Comparison of ENCODE assay signal across 11 mouse cellular contexts in the genomic region with DNA sequence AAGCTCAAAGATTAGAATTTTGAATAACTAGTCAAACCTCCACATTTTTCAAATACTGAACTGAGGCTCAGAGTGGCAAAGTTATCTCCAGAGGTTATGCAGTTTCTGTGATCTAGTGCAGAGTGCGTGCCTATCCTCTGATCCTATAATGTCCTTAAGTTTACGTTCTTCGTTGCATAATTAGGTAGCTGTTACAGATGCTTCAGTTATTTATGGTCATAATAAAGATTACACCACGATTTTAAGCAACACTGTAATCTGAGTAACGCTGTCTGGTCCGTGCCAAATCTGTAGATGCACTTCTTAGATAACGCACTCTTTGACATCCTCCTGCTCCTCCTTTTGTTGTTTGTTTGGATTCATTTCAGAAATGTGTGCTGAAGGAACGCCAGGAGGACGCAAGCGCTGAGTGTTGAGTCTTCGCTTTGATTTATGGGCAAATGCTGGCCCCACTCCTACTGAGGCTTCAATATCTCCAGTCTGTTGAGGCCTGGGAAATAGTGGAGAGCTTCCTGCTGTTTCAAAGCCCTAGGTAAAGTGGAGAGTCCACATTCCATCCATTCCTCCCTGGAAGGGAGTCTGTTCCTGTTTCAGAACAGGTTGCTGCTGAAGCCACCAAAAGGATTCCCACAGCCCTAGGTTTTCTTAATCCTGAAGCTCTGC. TPM values are rescaled to one million over a fixed set of nuclear protein-coding genes. Genes with fewer than 3 reads are reported as not detected.
DNase-seq lines count a peak whose midpoint lies in the region; ATAC-seq and TF ChIP-seq lines count a peak whose summit lies in the region.
"Had no signal": no experiment of that assay in that cellular context is flagged by ENCODE, and none has a peak within 500 bp of the region (broad histone marks: within the 10 kb centered on the region; RNA-seq: fewer than 3 reads in every experiment).

No protein-coding gene starts in this region.

- 47% methylated on average over 11 of the region's 11 CpGs for WGBS in heart, embryonic 11.5 days (ENCODE audit: insufficient replicate concordance)

- no peak for TF ChIP-seq POLR2A in ES-Bruce4 (IDR thresholded peaks at IDR 0.05; ENCODE audit: insufficient read depth, low read length)

- 0 out of 2 replicates have a peak, but pooled peaks cover 3% of the 10 kb centered on the region for H3K9me3 ChIP-seq in ES-Bruce4 (replicated peaks; ENCODE audit: control insufficient read depth, insufficient read depth, low read length, poor library complexity, severe bottlenecking)
- H3K9me3 ChIP-seq in heart, embryonic 11.5 days (replicated peaks; ENCODE audit: control insufficient read depth, low read length) = no peaks in the 10 kb centered on the region
- H3K9me3 ChIP-seq: limb, embryonic 12.5 days had no signal

- no peaks in the 10 kb centered on the region for H3K4me1 ChIP-seq in ES-Bruce4 (ENCODE audit: control insufficient read depth, insufficient read depth, low read length)
- H3K4me1 ChIP-seq in heart, embryonic 11.5 days (ENCODE audit: control insufficient read depth, insufficient read depth, low read length) = no peaks in the 10 kb centered on the region
- H3K4me1 ChIP-seq: limb, embryonic 12.5 days had no signal

- ATAC-seq in heart, embryonic 11.5 days (replicated peaks; ENCODE audit: insufficient number of reproducible peaks, low FRiP score, low TSS enrichment) = no peak
- no peak for ATAC-seq in frontal cortex, adult (ENCODE audit: low TSS enrichment)

- H3K36me3 ChIP-seq in ES-Bruce4 (ENCODE audit: control insufficient read depth, insufficient read depth, low read length, poor library complexity, severe bottlenecking) = no peaks in the 10 kb centered on the region
- H3K36me3 ChIP-seq in heart, embryonic 11.5 days (ENCODE audit: control insufficient read depth, insufficient read depth, low read length) = no peaks in the 10 kb centered on the region
- H3K36me3 ChIP-seq: limb, embryonic 12.5 days had no signal

- no peak overlapping the region for H3K4me3 ChIP-seq in ES-Bruce4 (ENCODE audit: low read depth, low read length)
- H3K4me3 ChIP-seq in heart, embryonic 11.5 days (ENCODE audit: low read depth, low read length) = no peak overlapping the region
- H3K4me3 ChIP-seq: limb, embryonic 12.5 days had no signal

- H3K27ac ChIP-seq in ES-Bruce4 (ENCODE audit: insufficient read depth, low read length) = peak overlapping the region; percentile 61; the same call in 1 of the 2 replicates
- H3K27ac ChIP-seq in heart, embryonic 11.5 days (ENCODE audit: low read depth, low read length) = no peak overlapping the region
- H3K27ac ChIP-seq: limb, embryonic 12.5 days had no signal

- H3K27me3 ChIP-seq in ES-Bruce4 (ENCODE audit: control insufficient read depth, insufficient read depth, low read length, poor library complexity, severe bottlenecking) = no peaks in the 10 kb centered on the region
- no peaks in the 10 kb centered on the region for H3K27me3 ChIP-seq in heart, embryonic 11.5 days (ENCODE audit: control insufficient read depth, insufficient read depth, low read length)
- H3K27me3 ChIP-seq: limb, embryonic 12.5 days had no signal

- peak; percentile 86 for DNase-seq in 3T3-L1 (ENCODE audit: low read depth, low spot score)
- DNase-seq in gonadal fat pad, adult 2 months (ENCODE audit: low read depth) = peak; percentile 99
- DNase-seq in lung, postnatal 25 days (ENCODE audit: low spot score) = peak; percentile 73
- no peak for DNase-seq in right cerebral cortex, postnatal 14 days
- DNase-seq in right cerebral cortex, adult 2 months (ENCODE audit: low spot score in 2 of 2) = no peak
- DNase-seq: right cerebral cortex, postnatal 25 days; thymus, postnatal 4 days had no signal

- H3K9ac ChIP-seq in ES-Bruce4 (ENCODE audit: low read depth, poor library complexity, severe bottlenecking) = no peak overlapping the region
- H3K9ac ChIP-seq in heart, embryonic 11.5 days (ENCODE audit: low read depth, low read length) = no peak overlapping the region
- H3K9ac ChIP-seq: limb, embryonic 12.5 days had no signal

- no peak for TF ChIP-seq CTCF in ES-Bruce4 (IDR thresholded peaks at IDR 0.05; ENCODE audit: low read depth, low read length)

- no peak for TF ChIP-seq EP300 in ES-Bruce4 (IDR thresholded peaks at IDR 0.05; ENCODE audit: insufficient read depth, low read depth, low read length)

- H3K4me2 ChIP-seq in heart, embryonic 11.5 days = no peak overlapping the region
- H3K4me2 ChIP-seq: limb, embryonic 12.5 days had no signal

RNA-seq across cellular contexts. Expression of a gene that starts 32.2 kb away (rescaled TPM):
- polyA plus RNA-seq in ES-Bruce4 (2011; ENCODE audit: insufficient read depth, insufficient read length, low read depth, missing spikeins) = 62.6 and 62.9 TPM in 2 replicates
- 0.19 and 0.24 TPM in 2 replicates for polyA plus RNA-seq in gonadal fat pad, adult 2 months (2012; rRNA removed)
- polyA plus RNA-seq in heart, embryonic 11.5 days (2014; fragmentation: Nextera tagmentation; extraction: Ambion mirVana) = 0.48 and 0.79 TPM in 2 replicates

Comparison
In these comparisons a context has a peak if more than half of its experiments do, and no peak if none do; other contexts are left out.
1. DNase-seq: peak in 3T3-L1 (single experiment), gonadal fat pad, adult 2 months (single experiment) and lung, postnatal 25 days (single experiment); none in right cerebral cortex, postnatal 14 days (single experiment) and right cerebral cortex, adult 2 months (0 of 2).
2. RNA of a gene that starts 32.2 kb away (polyA plus RNA-seq): 62.6 to 62.9 TPM in ES-Bruce4; 0.48 to 0.79 TPM in heart, embryonic 11.5 days and 0.19 to 0.24 TPM in gonadal fat pad, adult 2 months; every median in the first group is over 10 times any median in the second.